Mouse (Mus musculus) layer of hippocampus, postnatal 10 days (tissue): ENCODE measurements at regions not wholly inside any gene's neighbourhood (a gene's known extent, or its start where the extent isn't known, plus 50 kb on each side); places are given as distances from the start of the nearest gene placed in this dataset.

Experiments used
- DNase-seq, 2 experiments: peaks; one replicate each; pipeline ENCODE4 v3.0.0; 2021; ENCODE audit warnings: low spot score in 2 of 2

DNA sequence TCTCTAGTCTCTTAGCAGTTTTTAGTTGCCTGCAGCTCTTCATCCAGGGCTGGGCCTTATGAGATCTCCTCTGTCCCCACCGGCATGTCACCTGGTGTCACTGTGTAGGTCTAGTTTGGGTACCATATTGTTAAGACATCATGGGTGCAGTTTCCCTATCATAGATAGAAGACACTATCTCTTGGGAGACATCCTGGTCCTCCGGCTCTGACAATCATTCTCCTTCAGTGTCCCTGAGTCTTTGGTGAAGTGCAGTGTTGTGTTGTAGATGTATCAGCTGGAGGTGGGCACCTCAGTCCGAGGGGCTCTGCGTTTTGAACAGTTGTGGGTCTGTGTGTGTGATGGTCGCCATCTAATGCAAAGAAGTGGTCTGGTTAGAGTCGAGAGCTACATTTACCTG is 58.0 kb upstream of the Synm start:
- DNase-seq: no peak

DNA sequence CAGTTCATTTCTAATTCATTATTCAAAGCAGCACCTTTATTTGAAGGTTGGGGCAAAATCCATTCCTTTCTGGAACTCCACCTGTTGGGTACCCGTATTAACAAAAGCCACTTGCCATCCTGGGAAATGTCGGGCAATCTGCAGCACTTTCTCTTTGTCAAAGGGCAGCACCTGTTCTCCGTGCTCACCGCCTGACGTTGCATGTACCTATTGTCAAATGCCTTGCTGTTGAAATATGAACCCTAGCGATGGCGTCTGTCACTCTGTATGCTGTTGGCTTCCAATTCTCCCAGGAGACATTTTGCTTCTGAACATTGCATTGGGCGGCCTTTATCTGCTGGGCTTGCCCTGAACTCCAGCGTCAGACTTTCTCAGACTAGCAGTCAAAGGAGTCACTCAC is 55.3 kb upstream of the Synm start:
- DNase-seq: no peak
